Mouse (Mus musculus) C2C12 (cell line): ENCODE measurements at regions not wholly inside any gene's neighbourhood (a gene's known extent, or its start where the extent isn't known, plus 50 kb on each side); places are given as distances from the start of the nearest gene placed in this dataset.

Experiments
- CTCF ChIP-seq: IDR thresholded peaks from one replicate; pipeline ENCODE4 v1.5.1; 2011; ENCODE audit not compliant: control insufficient read depth, insufficient read depth, insufficient read length
- MAX ChIP-seq: IDR thresholded peaks from one replicate; pipeline ENCODE4 v1.6.1; 2011; ENCODE audit warnings: mild to moderate bottlenecking, control low read depth
- MYOD1 ChIP-seq: IDR thresholded peaks from one replicate; pipeline ENCODE4 v1.6.1; 2011; ENCODE audit warnings: low read depth; ENCODE audit not compliant: control insufficient read depth, insufficient read length
- USF1 ChIP-seq: IDR thresholded peaks from one replicate; pipeline ENCODE4 v1.6.1; 2011; ENCODE audit warnings: low read depth, mild to moderate bottlenecking, control low read depth, moderate library complexity

DNA sequence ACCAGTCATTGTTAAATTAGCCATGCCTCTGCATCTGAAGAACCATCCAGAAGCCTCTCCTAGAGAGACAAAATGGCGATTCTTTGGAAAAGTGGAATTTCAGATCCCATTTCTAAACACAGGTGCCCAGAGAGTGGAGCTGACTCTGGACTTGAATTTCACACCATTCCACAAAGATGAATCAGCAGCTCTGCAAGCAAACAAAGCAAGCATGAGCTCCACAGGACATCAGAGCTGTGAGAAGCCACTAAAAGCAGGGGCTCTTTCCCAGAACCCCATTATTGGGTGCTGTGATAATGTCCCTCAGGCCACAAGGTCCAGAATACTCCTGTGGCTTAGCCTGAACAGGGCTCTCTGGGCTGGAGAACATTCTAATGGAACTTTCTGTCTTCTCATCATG, 119.4 kb upstream of the Tenm4 start:
- TF ChIP-seq CTCF: no peak
- TF ChIP-seq USF1: no peak
- no peak for TF ChIP-seq MYOD1
- TF ChIP-seq MAX: no peak
